Mouse (Mus musculus) MEL (cell line): Measurements from ENCODE around the gene Timmdc1. TPM values are rescaled to one million over a fixed set of nuclear protein-coding genes. Genes with fewer than 3 reads are reported as not detected.

Experiments used
- DNase-seq: peaks from one replicate; pipeline ENCODE4 v3.0.0; 2011; ENCODE audit warnings: low read depth, low spot score
- H3K27ac ChIP-seq: 2 replicates; pipeline ENCODE4 v1.5.1; 2012; ENCODE audit warnings: low read depth, mild to moderate bottlenecking, control low read depth, low read length, moderate library complexity; ENCODE audit not compliant: control insufficient read depth
- H3K27me3 ChIP-seq, 2 experiments: fragments of 150-350 bp in 1 of 2; sonication (generic) in 1 of 2; 2 replicates each; pipeline ENCODE4 v1.6.1; 2012; ENCODE audit warnings: low read length in 2 of 2, mild to moderate bottlenecking in 2 of 2, improper control_type of control experiment in 1 of 2, moderate library complexity in 1 of 2; ENCODE audit not compliant: insufficient read depth in 2 of 2, control insufficient read depth in 1 of 2
- H3K36me3 ChIP-seq, 2 experiments: 2 replicates each; pipeline ENCODE4 v1.6.1; 2012 to 2014; ENCODE audit warnings: low read length in 2 of 2, improper control_type of control experiment in 1 of 2, inconsistent platforms in 1 of 2, mild to moderate bottlenecking in 1 of 2; ENCODE audit not compliant: insufficient read depth in 2 of 2, control insufficient read depth in 1 of 2
- H3K4me1 ChIP-seq, 2 experiments: fragments of 150-350 bp in 1 of 2; sonication (generic) in 1 of 2; 2 replicates each; pipeline ENCODE4 v1.6.1; 2012; ENCODE audit warnings: low read length in 2 of 2, improper control_type of control experiment in 1 of 2, mild to moderate bottlenecking in 1 of 2; ENCODE audit not compliant: insufficient read depth in 2 of 2, control insufficient read depth in 1 of 2
- H3K4me3 ChIP-seq, 2 experiments: fragments of 150-350 bp in 1 of 2; sonication (generic) in 1 of 2; 2 replicates each; pipeline ENCODE4 v1.5.1; 2012; ENCODE audit warnings: low read depth in 2 of 2, low read length in 2 of 2, mild to moderate bottlenecking in 2 of 2, moderate library complexity in 2 of 2, control low read depth in 1 of 2, improper control_type of control experiment in 1 of 2; ENCODE audit not compliant: control insufficient read depth in 1 of 2, insufficient read depth in 1 of 2
- H3K79me2 ChIP-seq: 2 replicates; pipeline ENCODE4 v1.6.1; 2012; ENCODE audit warnings: mild to moderate bottlenecking, low read length, moderate library complexity; ENCODE audit not compliant: control insufficient read depth, poor library complexity, insufficient read depth
- H3K9ac ChIP-seq: 2 replicates; pipeline ENCODE4 v1.6.1; 2012; ENCODE audit warnings: low read depth, mild to moderate bottlenecking, control low read depth, low read length, moderate library complexity; ENCODE audit not compliant: control insufficient read depth, poor library complexity, severe bottlenecking
- H3K9me3 ChIP-seq: fragments of 150-350 bp; sonication (generic); replicated peaks from 2 replicates; pipeline ENCODE4 v1.6.1; 2012; ENCODE audit warnings: mild to moderate bottlenecking, low read length, improper control_type of control experiment, moderate library complexity; ENCODE audit not compliant: insufficient read depth
- BHLHE40 ChIP-seq: IDR thresholded peaks from 2 replicates; pipeline ENCODE4 v1.6.1; 2012; ENCODE audit warnings: low read depth, mild to moderate bottlenecking, inconsistent platforms, low read length, improper control_type of control experiment, borderline replicate concordance
- CHD1 ChIP-seq: IDR thresholded peaks from 2 replicates; pipeline ENCODE4 v1.6.1; 2012; ENCODE audit warnings: low read depth, mild to moderate bottlenecking, inconsistent platforms, low read length, improper control_type of control experiment
- CTCF ChIP-seq, 3 experiments: IDR thresholded peaks in 2 of 3; conservative IDR thresholded peaks in 1 of 3; 2 replicates each; pipeline ENCODE4 v1.5.1; 2011 to 2012; ENCODE audit warnings: low read length in 3 of 3, low read depth in 2 of 3, mild to moderate bottlenecking in 2 of 3, improper control_type of control experiment in 1 of 3, inconsistent platforms in 1 of 3, mixed read lengths in 1 of 3, moderate library complexity in 1 of 3; ENCODE audit not compliant: control insufficient read depth in 1 of 3, insufficient read depth in 1 of 3, poor library complexity in 1 of 3, severe bottlenecking in 1 of 3
- E2F4 ChIP-seq: IDR thresholded peaks from 2 replicates; pipeline ENCODE4 v1.6.1; 2011; ENCODE audit warnings: low read depth, low read length, improper control_type of control experiment, borderline replicate concordance
- EP300 ChIP-seq, 2 experiments: IDR thresholded peaks; 2 replicates each; pipeline ENCODE4 v1.6.1; 2011; ENCODE audit warnings: improper control_type of control experiment in 2 of 2, low read length in 2 of 2, low read depth in 1 of 2, mild to moderate bottlenecking in 1 of 2
- GABPA ChIP-seq: IDR thresholded peaks from 2 replicates; pipeline ENCODE4 v1.6.1; 2012; ENCODE audit warnings: low read depth, mild to moderate bottlenecking, inconsistent platforms, low read length, improper control_type of control experiment, moderate library complexity
- HCFC1 ChIP-seq: IDR thresholded peaks from 2 replicates; pipeline ENCODE4 v1.6.1; 2012; ENCODE audit warnings: low read depth, mild to moderate bottlenecking, inconsistent platforms, low read length, improper control_type of control experiment, moderate library complexity
- KAT2A ChIP-seq: conservative IDR thresholded peaks from 2 replicates; pipeline ENCODE4 v1.6.1; 2012; ENCODE audit warnings: low read depth, low read length, improper control_type of control experiment, inconsistent platforms
- MXI1 ChIP-seq: IDR thresholded peaks from 2 replicates; pipeline ENCODE4 v1.6.1; 2011; ENCODE audit warnings: mild to moderate bottlenecking, low read depth, low read length, improper control_type of control experiment
- MYC ChIP-seq: IDR thresholded peaks from 2 replicates; pipeline ENCODE4 v1.6.1; 2011; ENCODE audit warnings: low read depth, mild to moderate bottlenecking, low read length, improper control_type of control experiment, moderate library complexity
- NRF1 ChIP-seq: IDR thresholded peaks from 2 replicates; pipeline ENCODE4 v1.6.1; 2014; ENCODE audit warnings: low read depth, mild to moderate bottlenecking, inconsistent platforms, low read length, improper control_type of control experiment, moderate library complexity; ENCODE audit not compliant: poor library complexity, insufficient read depth, severe bottlenecking
- POLR2A ChIP-seq, 2 experiments: IDR thresholded peaks; 2 replicates each; pipeline ENCODE4 v1.6.1; 2011 to 2012; ENCODE audit warnings: low read length in 2 of 2, mild to moderate bottlenecking in 2 of 2, control low read depth in 1 of 2, improper control_type of control experiment in 1 of 2, low read depth in 1 of 2, moderate library complexity in 1 of 2; ENCODE audit not compliant: control insufficient read depth in 1 of 2, insufficient read depth in 1 of 2, poor library complexity in 1 of 2
- POLR2AphosphoS2 ChIP-seq: IDR thresholded peaks from 2 replicates; pipeline ENCODE4 v1.6.1; 2011; ENCODE audit warnings: low read length, improper control_type of control experiment
- POLR2AphosphoS5 ChIP-seq: IDR thresholded peaks from 2 replicates; pipeline ENCODE4 v1.6.1; 2012; ENCODE audit warnings: low read depth, borderline replicate concordance, mild to moderate bottlenecking, inconsistent platforms, low read length, moderate library complexity, mixed read lengths
- RAD21 ChIP-seq: IDR thresholded peaks from 2 replicates; pipeline ENCODE4 v1.6.1; 2011; ENCODE audit warnings: mild to moderate bottlenecking, low read depth, low read length, improper control_type of control experiment
- RCOR1 ChIP-seq: IDR thresholded peaks from 2 replicates; pipeline ENCODE4 v1.6.1; 2012; ENCODE audit warnings: low read depth, mild to moderate bottlenecking, inconsistent platforms, low read length, improper control_type of control experiment
- SIN3A ChIP-seq: IDR thresholded peaks from 2 replicates; pipeline ENCODE4 v1.6.1; 2012; ENCODE audit warnings: low read length, improper control_type of control experiment, inconsistent platforms
- SMC3 ChIP-seq: IDR thresholded peaks from 2 replicates; pipeline ENCODE4 v1.6.1; 2011; ENCODE audit warnings: low read depth, low read length, improper control_type of control experiment
- TCF12 ChIP-seq: IDR thresholded peaks from 2 replicates; pipeline ENCODE4 v1.6.1; 2014; ENCODE audit warnings: low read depth, mild to moderate bottlenecking, inconsistent platforms, low read length, improper control_type of control experiment, moderate library complexity
- UBTF ChIP-seq: IDR thresholded peaks from 2 replicates; pipeline ENCODE4 v1.6.1; 2012; ENCODE audit warnings: low read depth, mild to moderate bottlenecking, inconsistent platforms, low read length, improper control_type of control experiment, moderate library complexity, borderline replicate concordance; ENCODE audit not compliant: insufficient read depth
- USF2 ChIP-seq, 2 experiments: IDR thresholded peaks; 2 replicates each; pipeline ENCODE4 v1.6.1; 2011 to 2012; ENCODE audit warnings: improper control_type of control experiment in 2 of 2, low read length in 2 of 2, borderline replicate concordance in 1 of 2, inconsistent platforms in 1 of 2, low read depth in 1 of 2, mild to moderate bottlenecking in 1 of 2; ENCODE audit not compliant: insufficient read depth in 1 of 2
- ZC3H11A ChIP-seq: IDR thresholded peaks from 2 replicates; pipeline ENCODE4 v1.6.1; 2012; ENCODE audit warnings: low read depth, mild to moderate bottlenecking, inconsistent platforms, low read length, improper control_type of control experiment
- ZKSCAN1 ChIP-seq: IDR thresholded peaks from 2 replicates; pipeline ENCODE4 v1.6.1; 2012; ENCODE audit warnings: low read depth, mild to moderate bottlenecking, inconsistent platforms, low read length, improper control_type of control experiment, moderate library complexity
- ZMIZ1 ChIP-seq: IDR thresholded peaks from 2 replicates; pipeline ENCODE4 v1.6.1; 2012; ENCODE audit warnings: low read depth, mild to moderate bottlenecking, inconsistent platforms, low read length, improper control_type of control experiment, moderate library complexity
- ZNF384 ChIP-seq: IDR thresholded peaks from 2 replicates; pipeline ENCODE4 v1.6.1; 2012; ENCODE audit warnings: low read depth, mild to moderate bottlenecking, inconsistent platforms, low read length, improper control_type of control experiment
- polyA plus RNA-seq, 2 experiments: library from polyadenylated mRNA; stranded (reverse) in 1 of 2; unstranded in 1 of 2; fragments of >175 nt in 1 of 2; fragments of >200 nt in 1 of 2; gene quantifications; 2 replicates each; pipeline versions ENCODE4 v1.2.1 to v1.2.4; 2012; ENCODE audit warnings: low replicate concordance in 2 of 2, low read depth in 1 of 2; ENCODE audit not compliant: insufficient read length in 2 of 2, insufficient read depth in 1 of 2, missing spikeins in 1 of 2
- total RNA-seq: library from RNA; depleted of rRNA; stranded (reverse); fragments of 300-350 nt; gene quantifications from 2 replicates; pipeline ENCODE4 v1.2.3, GENCODE M21; 2012

The Timmdc1 gene
- total and polyA plus RNA-seq, 3 experiments: 38.0 to 40.4 TPM; not detected in 1

- H3K9me3 ChIP-seq: no peaks in the 10 kb centered on the region
- peaks cover 0 to 6% of the 10 kb centered on the region in 2 experiments; a peak in 2 of 4 replicates for H3K36me3 ChIP-seq
- no peak overlapping the region for H3K4me3 ChIP-seq
- no peak overlapping the region for H3K9ac ChIP-seq
- no peak for DNase-seq
- no peak overlapping the region for H3K27ac ChIP-seq
- H3K27me3 ChIP-seq: no peaks in the 10 kb centered on the region
- TF ChIP-seq ZNF384 (no peak), POLR2A (IDR thresholded peaks at IDR 0.05; ENCODE audit: control insufficient read depth in 1 of 2, insufficient read depth in 1 of 2, low read depth in 1 of 2, low read length in 2 of 2, poor library complexity in 1 of 2) (no peak), NRF1 (no peak), KAT2A (no peak), RCOR1 (no peak), ZC3H11A (no peak), MYC (no peak), HCFC1 (no peak), MXI1 (no peak), RAD21 (no peak), BHLHE40 (no peak), SIN3A (no peak), TCF12 (no peak), POLR2AphosphoS5 (no peak), CHD1 (no peak), EP300 (IDR thresholded peaks at IDR 0.05; ENCODE audit: low read depth in 1 of 2, low read length in 2 of 2) (no peak), POLR2AphosphoS2 (no peak), ZKSCAN1 (no peak), ZMIZ1 (no peak)
- no peaks in the 10 kb centered on the region for H3K79me2 ChIP-seq
- no peaks in the 10 kb centered on the region for H3K4me1 ChIP-seq
These were observed 11.6 kb downstream of the Timmdc1 start for GRCm38 (mm10) chr16:38510846-38511245.

DNA sequence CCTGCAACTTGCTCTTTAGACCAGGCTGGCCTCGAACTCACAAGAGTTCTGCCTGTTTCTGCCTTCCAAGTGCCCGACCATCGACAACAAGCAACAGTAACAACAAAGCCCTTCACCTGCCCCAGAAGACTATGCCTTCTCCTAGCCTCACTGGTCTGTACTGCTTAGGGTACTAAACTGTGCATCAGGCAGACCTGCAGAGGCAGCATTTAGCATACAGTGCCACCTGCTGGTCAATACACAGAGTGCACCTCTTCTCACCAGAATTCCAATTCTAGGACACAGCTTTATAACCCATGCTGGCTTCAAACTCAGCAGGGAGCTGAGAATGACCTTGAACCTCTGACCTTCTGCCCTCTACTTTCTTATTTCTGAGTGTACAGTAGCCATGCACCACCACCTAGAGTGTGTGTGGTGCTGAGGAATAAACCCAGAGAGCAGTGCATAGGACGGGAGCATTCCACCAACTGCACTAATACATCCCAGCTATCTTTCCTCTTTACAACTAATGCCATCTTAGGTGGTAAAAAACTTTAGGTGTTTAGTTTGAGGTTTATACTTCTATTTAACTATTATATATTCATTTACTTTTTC lies 16.3 kb downstream of the Timmdc1 start:
- no peaks in the 10 kb centered on the region for H3K4me1 ChIP-seq
- no peaks in the 10 kb centered on the region for H3K27me3 ChIP-seq
- no peaks in the 10 kb centered on the region for H3K79me2 ChIP-seq
- TF ChIP-seq ZC3H11A: peak; percentile 92
- TF ChIP-seq RAD21: peak; percentile 94
- TF ChIP-seq GABPA: no peak
- TF ChIP-seq SMC3: peak; percentile 97
- no peak for TF ChIP-seq UBTF
- peak; percentile 82 to 98 (median 97) for TF ChIP-seq CTCF (IDR thresholded peaks at IDR 0.05 in 2 of 3, conservative IDR thresholded peaks at IDR 0.05 in 1 of 3; ENCODE audit: control insufficient read depth in 1 of 3, insufficient read depth in 1 of 3, low read depth in 2 of 3, low read length in 3 of 3, poor library complexity in 1 of 3, severe bottlenecking in 1 of 3)
- TF ChIP-seq MXI1: no peak
- no peak for TF ChIP-seq POLR2AphosphoS2
- no peak for TF ChIP-seq E2F4
- TF ChIP-seq POLR2AphosphoS5: no peak
- TF ChIP-seq USF2 (IDR thresholded peaks at IDR 0.05; ENCODE audit: borderline replicate concordance in 1 of 2, insufficient read depth in 1 of 2, low read depth in 1 of 2, low read length in 2 of 2): no peak
- H3K9ac ChIP-seq: no peak overlapping the region
- no peak overlapping the region for H3K4me3 ChIP-seq
- DNase-seq: peak; percentile 76
- H3K36me3 ChIP-seq: peaks cover 0 to 2% of the 10 kb centered on the region in 2 experiments; a peak in 2 of 4 replicates
- H3K9me3 ChIP-seq: no peaks in the 10 kb centered on the region
- no peak overlapping the region for H3K27ac ChIP-seq
